Mouse (Mus musculus) A20 (cell line): ENCODE data around the gene Tmub2.
"Not testable (repeated sequence)": the region's sequence is repeated elsewhere in the genome, so short reads cannot be mapped to it uniquely, and the experiment has no call there.

ENCODE experiments used
- DNase-seq: peaks from one replicate; pipeline ENCODE4 v3.0.0-alpha.2; 2011; ENCODE audit warnings: low read depth, low spot score

Tmub2 gene

DNA sequence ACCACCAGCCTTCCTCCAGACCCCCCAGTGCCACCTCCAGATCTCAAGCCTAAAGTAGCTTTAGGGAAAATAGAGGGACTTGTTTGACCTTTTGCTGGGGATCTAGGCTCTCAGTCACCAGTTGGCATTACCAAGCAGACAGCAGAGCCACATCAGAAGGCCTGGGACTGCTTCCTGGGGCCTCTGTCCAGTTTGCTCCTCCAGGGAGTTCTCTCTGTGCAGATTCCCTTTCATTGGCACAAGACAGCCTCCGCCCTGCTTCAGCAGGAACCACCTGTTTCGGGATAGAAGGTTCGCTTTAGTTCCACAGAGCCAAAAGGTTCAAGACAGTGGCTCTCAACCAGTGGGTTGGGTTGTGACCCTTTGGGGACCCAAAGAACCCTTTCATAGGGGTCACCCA lies 5.1 kb upstream of the Tmub2 start:
- no peak for DNase-seq

DNA sequence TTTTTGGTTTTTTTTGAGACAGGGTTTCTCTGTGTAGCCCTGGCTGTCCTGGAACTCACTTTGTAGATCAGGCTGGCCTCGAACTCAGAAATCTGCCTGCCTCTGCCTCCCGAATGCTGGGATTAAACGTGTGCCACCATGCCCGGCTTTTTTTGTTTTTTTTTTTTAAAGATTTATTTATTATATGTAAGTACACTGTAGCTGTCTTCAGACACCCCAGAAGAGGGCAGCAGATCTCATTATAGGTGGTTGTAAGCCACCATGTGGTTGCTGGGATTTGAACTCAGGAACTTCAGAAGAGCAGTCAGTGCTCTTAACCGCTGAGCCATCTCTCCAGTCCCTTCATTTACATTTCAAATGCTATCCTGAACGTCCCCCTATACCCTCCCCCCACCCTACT lies 4.5 kb upstream of the Tmub2 start:
- DNase-seq: not testable (repeated sequence)

DNA sequence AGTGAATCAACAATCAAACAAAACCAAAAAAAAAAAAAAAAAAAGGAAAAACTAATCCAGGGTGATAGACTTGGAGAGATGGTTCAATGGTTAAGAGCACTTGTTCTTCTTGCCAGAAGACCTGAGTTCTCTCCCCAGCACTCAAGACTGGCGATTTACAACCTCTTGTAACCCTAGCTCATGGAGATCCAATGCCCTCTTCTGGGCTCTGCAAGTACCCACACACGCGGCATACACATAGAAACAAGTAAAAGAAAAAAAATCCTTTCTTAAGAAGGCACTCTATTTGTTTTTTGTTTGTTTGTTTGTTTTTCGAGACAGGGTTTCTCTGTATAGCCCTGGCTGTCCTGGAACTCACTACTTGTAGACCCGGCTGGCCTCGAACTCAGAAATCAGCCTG lies 809 bp upstream of the Tmub2 start:
- peak; percentile 62 for DNase-seq

DNA sequence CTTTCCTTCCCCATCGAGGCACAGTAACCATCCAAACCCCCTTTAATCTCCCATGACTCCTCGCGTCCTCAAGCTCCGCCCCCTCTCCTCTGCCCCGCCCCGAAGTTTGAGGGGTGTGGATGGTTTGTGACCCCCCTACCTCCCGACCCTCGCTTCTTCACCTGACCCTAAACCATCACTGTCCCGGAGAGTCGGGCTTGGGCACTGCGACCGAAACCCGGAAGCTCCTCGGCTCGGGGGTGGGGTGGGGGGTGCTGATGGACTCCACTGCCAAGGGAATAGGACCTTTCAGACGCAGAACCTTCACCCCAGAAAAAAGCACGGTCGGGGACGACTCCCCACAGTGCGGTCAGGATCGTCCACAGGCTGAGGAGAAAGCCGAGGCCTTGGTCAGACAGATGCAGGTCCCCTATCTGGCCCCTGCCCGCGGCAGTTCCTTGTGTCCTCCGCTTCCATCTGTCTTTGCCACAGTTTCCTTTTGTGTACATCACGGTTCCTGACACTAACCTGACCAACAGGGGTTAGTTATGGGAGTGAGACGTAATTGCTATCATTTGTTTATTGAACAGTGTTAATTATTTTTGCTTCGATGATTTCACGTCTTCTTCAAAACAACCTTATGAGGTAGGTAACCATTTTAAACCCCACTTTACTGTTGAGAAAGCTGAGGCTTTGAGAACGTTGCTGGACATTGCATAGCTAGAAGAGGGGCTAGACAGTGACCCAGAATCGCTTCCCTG lies 534 bp downstream of the Tmub2 start:
- DNase-seq: no peak

DNA sequence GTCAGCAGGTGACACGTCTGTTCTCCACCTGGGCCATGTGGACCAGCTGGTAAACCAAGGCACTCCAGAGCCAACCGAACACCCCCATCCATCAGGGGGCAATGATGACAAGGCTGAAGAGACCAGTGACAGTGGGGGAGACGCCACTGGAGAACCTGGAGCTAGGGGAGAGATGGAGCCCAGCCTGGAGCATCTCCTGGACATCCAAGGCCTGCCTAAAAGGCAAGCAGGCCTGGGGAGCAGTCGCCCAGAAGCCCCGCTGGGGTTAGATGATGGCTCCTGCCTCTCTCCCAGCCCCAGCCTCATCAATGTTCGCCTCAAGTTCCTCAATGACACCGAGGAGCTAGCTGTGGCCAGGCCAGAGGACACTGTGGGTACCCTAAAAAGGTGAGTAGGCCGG lies 2.8 kb downstream of the Tmub2 start:
- DNase-seq: no peak

DNA sequence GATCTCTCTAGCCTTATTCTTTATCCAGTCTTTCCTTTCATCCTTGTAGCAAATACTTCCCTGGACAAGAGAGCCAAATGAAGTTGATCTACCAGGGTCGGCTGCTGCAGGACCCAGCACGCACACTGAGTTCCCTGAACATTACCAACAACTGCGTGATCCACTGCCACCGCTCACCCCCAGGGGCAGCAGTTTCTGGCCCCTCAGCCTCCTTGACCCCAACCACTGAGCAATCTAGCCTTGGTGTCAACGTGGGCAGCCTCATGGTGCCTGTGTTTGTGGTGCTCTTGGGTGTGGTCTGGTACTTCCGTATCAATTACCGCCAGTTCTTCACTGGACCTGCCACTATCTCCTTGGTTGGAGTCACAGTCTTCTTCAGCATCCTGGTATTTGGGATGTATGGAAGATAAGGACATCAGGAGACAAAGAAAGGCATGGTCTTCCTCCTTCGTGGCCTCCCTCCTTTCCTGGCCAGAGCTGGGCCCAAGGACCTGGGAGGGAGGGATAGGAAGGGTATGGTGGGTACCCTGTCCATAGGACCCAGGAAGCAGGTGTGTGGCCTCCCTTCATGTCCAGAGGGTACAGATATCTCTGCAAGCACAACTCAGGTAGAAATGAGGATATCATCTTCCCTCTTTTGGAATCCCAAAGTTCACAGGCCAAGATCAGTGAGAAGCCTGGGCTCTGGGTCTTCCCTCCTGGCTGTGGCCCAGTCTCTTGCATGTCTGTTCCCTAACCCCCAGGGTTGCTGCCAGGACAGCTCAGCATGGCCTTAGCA lies 3.5 kb downstream of the Tmub2 start:
- DNase-seq: no peak

DNA sequence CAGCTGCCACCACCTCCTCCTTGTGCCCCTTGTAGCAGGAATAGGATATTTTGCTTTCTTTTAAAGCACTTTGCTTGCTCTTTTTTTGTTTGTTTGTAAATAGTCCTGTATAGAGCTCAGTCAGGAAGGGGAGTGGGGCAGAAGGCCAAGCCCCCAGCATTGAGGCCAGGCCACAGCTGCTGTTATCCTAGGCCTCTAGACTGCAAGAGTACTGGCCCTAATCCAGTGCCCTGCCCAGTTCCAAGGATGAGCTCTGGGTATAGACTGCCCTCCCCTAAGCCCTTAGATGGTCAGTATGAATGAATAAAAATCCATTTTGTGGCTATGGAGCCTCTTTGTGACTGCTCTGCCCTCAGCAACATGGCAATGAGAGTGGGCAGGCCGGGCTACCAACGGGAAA lies 4.2 kb downstream of the Tmub2 start:
- DNase-seq: no peak

DNA sequence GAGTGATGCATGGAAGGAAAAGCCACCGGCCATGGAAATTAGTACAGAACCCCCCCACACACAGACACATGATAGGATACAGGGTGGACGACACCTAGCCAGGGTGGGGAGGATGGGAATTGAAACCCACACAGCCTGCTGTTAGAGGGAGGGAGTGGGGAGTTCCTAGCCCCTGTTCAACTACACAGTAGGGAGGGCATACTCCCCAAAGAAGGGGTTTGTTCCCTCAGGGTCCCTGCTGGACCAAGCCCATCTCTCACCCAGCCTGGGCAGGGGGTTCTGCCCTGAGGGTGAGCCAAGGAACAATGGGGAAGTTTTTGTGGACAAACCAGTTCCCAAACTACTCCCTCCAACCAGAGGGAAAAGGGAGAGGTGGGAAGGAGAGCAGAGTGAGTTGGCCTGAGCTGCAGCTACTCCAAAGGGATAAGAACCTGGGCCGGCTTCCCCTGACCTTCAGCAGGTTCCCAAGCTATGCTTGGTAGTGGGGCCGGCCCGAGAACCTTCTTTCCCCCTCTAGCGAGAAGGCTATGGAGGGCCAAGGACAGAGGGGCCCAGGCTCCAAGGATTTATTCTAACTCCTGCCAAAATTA lies 4.9 kb downstream of the Tmub2 start:
- DNase-seq: no peak

DNA sequence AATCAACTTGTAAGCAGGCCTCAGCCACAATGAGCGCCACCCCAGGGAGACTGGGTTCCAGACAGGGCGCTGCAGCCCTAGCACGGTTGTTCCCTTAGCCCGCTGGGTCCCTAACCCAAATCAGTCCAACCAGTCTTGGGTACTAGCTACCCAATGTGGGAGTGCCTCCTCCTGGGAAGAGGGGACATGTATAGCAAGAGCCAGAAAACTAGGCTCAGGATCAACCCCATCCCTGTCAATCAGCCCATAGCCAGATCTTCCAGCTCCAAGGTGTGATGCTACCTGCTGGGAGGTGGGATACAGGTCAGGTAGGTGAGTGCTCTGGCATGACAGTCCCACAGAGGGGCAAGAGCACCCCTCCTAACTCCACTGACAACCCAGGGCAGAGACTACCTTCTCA lies 5.4 kb downstream of the Tmub2 start:
- no peak for DNase-seq

DNA sequence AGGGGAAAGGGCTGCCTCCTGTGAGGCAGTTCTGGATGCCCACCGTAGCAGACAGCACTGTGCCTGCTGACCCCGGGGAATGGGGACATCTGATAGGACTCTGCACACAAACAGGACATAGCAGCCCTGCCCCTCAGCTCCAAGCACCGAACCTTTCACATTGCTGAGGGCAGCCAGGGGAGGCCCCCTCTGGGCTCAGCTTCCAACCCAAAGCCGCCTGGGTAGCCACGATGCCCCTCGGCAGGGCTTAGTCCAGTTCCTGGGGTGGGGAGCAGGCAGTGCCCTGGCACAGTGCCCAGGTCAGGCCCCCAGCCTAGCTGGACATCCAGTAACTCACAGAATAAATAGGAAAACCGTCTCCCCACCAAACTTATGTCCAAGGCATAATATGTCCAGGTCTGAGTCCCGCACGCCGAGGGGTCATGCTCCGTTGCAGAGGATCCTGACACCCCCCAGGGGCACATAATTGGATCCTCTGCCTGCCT lies 6.4 kb downstream of the Tmub2 start:
- DNase-seq: no peak

DNA sequence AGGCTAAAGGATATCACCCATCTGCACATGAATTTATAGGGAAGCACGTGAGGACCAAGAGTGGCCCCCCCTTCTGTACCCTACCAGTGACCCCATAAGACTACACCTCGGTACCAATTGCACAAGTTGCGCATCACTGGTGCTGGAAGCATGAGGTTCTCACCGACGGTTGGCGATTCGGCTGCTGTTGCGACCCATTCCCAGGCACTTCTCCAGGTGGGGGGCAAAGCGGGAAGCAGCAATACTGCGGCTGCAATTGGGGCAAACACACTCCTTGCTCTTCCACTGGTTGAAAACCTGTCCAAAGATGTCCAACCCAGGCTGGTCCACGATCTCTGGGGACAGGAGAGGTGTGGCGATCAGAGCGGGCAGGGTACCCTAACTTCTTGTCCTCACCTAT lies 9.2 kb downstream of the Tmub2 start:
- DNase-seq: no peak

DNA sequence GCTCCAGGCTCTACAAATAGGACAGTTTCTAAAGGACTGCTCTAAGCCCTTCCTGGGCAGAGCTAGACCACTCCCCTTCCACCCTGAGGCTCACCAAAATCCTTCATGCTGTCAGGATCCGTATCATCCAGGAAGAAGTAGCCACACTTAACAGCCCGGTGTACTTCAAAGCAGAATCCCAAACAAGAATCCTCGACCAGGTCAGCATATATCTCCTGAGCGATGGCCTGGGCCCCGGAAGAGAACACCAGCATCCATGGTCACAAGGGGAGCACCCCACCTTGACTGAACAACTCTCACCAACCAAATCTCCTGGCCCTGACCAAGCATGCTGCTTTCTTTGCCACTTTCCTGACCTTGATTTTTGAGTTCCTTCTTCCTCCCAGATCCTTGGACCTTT lies 9.7 kb downstream of the Tmub2 start:
- no peak for DNase-seq

DNA sequence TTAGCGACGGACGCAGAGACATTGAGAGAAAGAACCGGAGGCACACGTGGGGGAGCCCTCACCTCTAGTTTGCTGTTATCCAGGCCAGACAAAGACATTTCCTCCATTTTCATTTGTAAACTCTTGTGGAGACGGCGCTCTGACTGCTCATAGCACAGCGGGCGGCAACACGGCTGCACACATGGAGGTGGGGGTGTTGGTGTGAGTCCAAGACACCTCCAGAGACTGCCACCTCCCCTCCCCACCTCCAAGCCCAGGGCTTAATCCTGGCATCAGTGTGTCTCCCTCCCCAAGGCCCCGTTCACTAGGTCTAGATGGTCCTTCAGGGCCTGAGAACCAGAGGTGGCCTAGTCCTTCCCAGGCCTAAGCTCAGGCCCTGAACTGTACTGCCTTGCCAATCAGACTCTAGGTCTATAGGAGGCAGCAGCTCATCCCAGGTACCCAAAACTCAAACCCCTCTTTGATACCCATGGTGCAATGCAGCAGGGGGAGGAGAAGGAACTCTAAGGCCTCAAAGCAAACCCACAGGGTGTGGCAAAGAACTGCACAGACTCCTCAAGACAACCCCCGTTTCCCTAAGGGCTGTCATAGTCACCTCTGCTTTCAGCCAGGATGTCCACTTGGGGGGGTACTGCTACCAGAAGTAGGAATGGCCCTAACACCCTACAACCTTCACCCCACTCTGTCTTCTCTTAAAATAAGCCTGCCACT lies 10.3 kb downstream of the Tmub2 start:
- DNase-seq: peak; percentile 79

DNA sequence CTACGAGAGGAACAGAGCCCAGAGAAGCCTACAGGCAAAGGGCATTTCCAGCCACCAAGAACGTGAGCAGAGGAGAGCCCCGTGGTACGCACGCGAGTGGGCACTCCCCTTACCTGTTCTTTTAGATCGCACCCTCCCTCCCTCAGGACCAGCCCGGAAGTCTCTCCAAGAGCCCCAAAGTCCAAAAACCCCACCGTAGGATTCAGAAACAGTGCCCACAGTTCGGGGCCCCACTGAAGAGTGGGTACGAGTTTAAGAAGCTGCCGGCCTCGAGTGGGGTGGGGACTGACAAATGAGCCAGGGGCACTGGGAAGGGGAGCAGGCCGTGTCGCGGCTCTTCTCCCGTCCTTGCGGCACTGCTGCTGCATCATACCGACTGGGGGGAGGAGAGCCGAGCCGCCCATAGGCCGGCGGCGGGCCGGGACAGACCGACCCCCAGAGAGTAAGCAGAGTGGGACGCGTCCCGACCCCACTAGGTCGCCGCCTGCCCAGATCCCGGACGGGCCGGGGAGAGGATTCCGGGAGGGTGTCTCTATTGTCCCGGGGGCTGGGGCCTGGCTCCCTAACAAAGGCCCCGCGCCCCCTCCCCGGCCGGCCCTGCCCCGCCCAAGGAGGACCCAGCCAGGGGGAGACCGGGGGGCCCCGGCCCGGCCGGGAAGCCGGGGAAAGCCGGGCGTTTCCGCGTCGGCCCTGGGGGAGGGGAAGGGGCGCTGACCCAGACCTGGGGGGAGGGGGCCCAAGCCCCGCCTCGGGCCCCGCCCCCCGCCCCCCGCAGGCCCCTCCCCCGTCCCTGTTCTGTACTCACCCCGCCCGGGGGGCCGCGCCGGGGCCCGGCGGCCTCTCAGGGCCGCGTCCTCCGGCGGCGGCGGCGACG lies 11.1 kb downstream of the Tmub2 start:
- peak; percentile 68 for DNase-seq

DNA sequence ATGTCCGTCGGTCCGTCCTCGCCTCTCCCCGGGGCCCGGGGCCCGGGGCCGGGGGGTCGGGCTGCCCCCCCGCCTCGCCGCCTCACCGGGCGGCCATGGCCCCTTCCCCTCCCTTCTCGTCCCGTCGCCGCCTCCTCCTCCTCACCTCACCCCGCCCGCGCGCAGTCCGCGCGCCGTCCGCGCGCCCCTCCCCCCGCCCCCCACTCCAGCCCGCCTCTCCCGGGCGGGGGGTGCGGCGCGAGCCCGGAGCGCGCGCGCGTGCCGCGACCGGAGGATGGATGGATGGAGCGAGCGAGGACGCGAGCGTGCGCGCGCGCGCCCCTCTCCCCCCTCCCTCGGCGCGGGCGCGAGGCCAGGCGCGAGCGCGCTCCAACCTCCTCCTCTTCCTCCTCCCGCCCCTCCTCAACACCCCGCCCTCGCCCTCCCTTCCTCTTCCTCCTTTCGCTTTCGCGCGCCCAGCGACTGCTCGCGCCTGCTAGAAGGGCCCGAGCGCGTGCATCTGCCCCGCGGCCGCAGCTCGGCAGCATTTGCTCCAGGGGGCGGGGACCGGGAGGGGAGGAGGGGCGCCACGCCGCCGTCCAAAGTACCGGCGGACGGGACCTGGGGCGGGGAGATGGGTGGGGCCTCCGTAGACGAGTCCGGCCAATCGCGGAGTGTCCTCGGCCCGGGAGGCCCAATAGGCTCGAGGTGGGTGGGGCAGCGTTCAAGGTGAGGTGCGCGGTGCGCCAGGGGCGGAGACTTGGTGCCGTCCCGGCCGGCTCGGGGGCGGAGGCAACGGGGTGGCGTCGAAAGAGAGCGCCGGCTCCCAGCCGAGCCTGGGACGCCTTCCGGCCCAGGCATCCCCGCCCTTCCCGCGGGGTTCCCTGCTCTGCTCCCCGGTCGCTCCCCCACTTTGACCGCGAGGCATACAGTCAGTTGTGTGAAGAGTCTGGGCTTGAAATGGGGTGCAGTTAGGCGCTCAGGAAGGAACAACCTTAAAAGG lies 12.1 kb downstream of the Tmub2 start, which contains the start of gene Atxn7l3:
TSS of gene Atxn7l3 (minus strand) at position 141 of the 982 bp plus-strand sequence.
- peak; percentile 100 for DNase-seq

DNA sequence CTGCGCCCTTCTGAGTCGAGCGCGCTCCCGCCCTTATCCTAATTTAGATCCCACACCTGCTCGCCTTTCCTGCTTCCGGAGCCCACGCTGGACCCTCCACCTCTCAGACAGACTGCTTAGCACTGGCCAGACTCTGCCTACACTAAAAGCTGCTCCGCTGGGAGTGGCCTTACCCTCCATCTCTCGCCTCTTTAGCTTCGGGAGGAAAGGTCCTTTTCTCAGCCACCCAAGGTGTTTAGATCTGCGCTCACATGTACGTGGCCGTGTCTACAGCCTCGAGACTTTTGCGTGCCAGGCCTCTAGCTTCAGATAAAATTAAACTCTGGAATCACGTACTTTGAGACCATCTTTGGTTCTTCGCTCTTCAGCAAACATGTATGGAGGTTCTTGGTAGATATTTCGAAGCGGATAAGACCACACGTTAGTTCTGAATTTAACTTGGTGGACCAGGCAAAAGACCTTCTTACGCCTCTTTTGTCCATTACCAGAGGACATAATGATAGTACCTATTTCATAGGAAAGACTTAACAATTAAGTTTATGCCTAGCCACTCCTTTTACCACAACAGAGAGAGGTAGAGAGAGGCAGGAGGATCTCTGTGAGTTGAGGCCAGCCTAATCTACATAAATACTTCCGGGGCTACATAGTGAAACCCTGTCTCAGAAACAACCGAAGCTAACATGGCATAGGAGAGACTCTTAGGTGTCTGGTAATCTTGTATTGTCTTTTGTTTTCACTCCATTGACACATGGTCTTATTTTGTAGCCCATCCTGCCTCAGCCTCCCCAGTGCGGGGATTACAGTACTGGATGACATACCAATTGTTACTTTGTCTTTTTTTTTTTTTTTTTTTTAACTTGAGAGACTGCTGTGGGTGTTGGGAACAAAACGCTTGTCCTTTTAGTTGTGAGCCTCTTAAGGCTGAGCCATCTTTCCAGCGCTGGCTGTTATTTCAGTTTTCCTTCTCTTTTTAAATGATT lies 13.1 kb downstream of the Tmub2 start:
- DNase-seq: peak; percentile 83

DNA sequence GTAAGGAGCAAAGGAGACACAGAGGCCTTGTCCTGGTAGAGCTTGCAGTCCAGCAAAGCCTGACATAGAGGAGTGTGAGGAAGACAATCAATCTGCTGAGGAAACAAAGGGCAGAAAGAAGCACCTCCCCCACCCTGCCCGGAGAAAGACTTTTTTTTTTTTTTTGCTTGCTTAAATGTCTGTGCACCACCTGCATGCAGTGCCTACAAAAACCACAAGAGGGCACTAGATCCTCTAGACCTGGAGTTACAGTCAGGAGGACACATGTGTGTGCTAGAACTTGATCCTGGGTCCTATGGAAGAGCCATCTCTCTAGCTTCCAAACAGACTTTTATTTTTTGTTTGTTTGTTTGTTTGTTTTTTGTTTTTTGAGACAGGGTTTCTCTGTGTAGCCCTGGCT lies 15.1 kb downstream of the Tmub2 start:
- DNase-seq: peak; percentile 86

DNA sequence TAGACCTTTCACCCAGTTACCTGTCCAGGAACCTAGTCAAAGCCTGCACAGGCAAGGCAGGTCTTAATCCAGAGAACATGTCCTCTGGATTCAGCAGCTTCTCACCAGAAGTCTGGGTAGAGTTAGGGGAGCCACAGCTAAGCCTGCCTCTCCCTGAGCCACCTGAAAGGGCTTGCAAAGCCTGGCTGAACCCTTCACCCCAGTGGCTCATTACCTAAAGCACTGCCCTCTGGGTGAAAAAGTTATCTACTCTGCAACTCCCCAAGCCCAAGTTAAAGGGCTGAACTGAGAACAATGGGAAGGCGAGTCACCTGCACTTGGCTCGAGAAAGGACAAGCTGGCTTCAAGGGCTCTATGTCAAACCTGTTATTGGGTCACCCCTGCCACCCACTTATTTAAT lies 19.4 kb downstream of the Tmub2 start:
- DNase-seq: no peak

DNA sequence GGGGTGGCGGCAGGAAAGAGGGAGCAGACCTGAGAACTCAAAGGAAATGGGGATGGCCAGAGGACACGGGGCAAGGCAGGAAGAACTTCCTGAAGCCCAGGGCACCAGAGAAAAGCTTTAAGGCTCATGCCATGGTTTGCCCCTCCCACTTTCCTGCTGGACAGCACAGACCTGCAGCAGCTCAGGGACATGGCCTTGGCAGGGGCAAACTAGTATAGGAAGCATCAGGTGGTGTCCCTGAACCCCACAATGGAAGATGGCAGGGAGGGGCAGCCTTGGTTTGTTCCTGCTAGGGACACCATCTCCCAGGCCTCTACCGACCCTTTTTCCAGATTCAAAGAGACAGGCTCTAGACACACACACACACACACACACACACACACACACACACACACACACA lies 20.6 kb downstream of the Tmub2 start:
- no peak for DNase-seq
